Mouse (Mus musculus) CH12.LX (cell line): ENCODE measurements around the gene Nlgn1. TPM values are rescaled to one million over a fixed set of nuclear protein-coding genes. Genes with fewer than 3 reads are reported as not detected.

Experiments used
- DNase-seq: peaks from one replicate; pipeline ENCODE4 v3.0.0-alpha.2; 2013; ENCODE audit errors: extremely low read depth
- H3K27ac ChIP-seq: 2 replicates; pipeline ENCODE4 v1.5.1; 2012; ENCODE audit warnings: low read depth, mild to moderate bottlenecking, control low read depth, moderate library complexity; ENCODE audit not compliant: insufficient read depth
- H3K27me3 ChIP-seq: replicated peaks from 2 replicates; pipeline ENCODE3; 2012; ENCODE audit warnings: inconsistent platforms
- H3K36me3 ChIP-seq, 2 experiments: replicated peaks in 1 of 2; 2 replicates each; pipeline versions ENCODE3 to v1.6.1; 2012; ENCODE audit warnings: inconsistent platforms in 1 of 2, low read length in 1 of 2, mild to moderate bottlenecking in 1 of 2, mixed read lengths in 1 of 2, moderate library complexity in 1 of 2; ENCODE audit not compliant: control insufficient read depth in 1 of 2, insufficient read depth in 1 of 2
- H3K4me1 ChIP-seq, 2 experiments: 2 replicates each; pipeline ENCODE4 v1.6.1; 2012; ENCODE audit warnings: inconsistent platforms in 1 of 2, moderate library complexity in 1 of 2; ENCODE audit not compliant: insufficient read depth in 2 of 2, control insufficient read depth in 1 of 2
- H3K4me2 ChIP-seq: 2 replicates; pipeline ENCODE4 v1.6.1; 2012; ENCODE audit warnings: low read depth, mild to moderate bottlenecking, control low read depth; ENCODE audit not compliant: poor library complexity, insufficient read depth, severe bottlenecking
- H3K4me3 ChIP-seq, 3 experiments: fragments of 150-350 bp in 1 of 3; sonication (generic) in 1 of 3; replicated peaks in 1 of 3; 2 replicates each; pipeline versions ENCODE3 to v1.5.1; 2011 to 2012; ENCODE audit warnings: low read depth in 2 of 3, low read length in 2 of 3, mild to moderate bottlenecking in 2 of 3, moderate library complexity in 2 of 3, control low read depth in 1 of 3, improper control_type of control experiment in 1 of 3, inconsistent platforms in 1 of 3, mixed read lengths in 1 of 3; ENCODE audit not compliant: poor library complexity in 1 of 3
- H3K79me2 ChIP-seq: replicated peaks from 2 replicates; pipeline ENCODE4 v1.6.1; 2012; ENCODE audit warnings: mild to moderate bottlenecking, moderate library complexity; ENCODE audit not compliant: control insufficient read depth, poor library complexity, insufficient read depth, severe bottlenecking; ENCODE audit errors: extremely low read depth
- H3K9ac ChIP-seq: 2 replicates; pipeline ENCODE4 v1.6.1; 2012; ENCODE audit warnings: low read depth, mild to moderate bottlenecking, control low read depth, moderate library complexity; ENCODE audit not compliant: insufficient read depth
- H3K9me3 ChIP-seq: replicated peaks from 2 replicates; pipeline ENCODE3; 2012; ENCODE audit warnings: low read length, inconsistent platforms, mixed read lengths
- BHLHE40 ChIP-seq: IDR thresholded peaks from 2 replicates; pipeline ENCODE4 v1.6.1; 2011; ENCODE audit warnings: mild to moderate bottlenecking, low read depth, low read length, improper control_type of control experiment
- CHD1 ChIP-seq: IDR thresholded peaks from 2 replicates; pipeline ENCODE4 v1.6.1; 2012; ENCODE audit warnings: low read depth, low read length, improper control_type of control experiment, inconsistent platforms
- CHD2 ChIP-seq: IDR thresholded peaks from 2 replicates; pipeline ENCODE4 v1.6.1; 2011; ENCODE audit warnings: low read length, improper control_type of control experiment
- E2F4 ChIP-seq: IDR thresholded peaks from 2 replicates; pipeline ENCODE4 v1.6.1; 2011; ENCODE audit warnings: low read depth, low read length, improper control_type of control experiment; ENCODE audit not compliant: insufficient replicate concordance
- EP300 ChIP-seq: IDR thresholded peaks from 2 replicates; pipeline ENCODE4 v1.6.1; 2011; ENCODE audit warnings: low read length, improper control_type of control experiment
- JUN ChIP-seq: IDR thresholded peaks from 2 replicates; pipeline ENCODE4 v1.6.1; 2011; ENCODE audit warnings: low read depth, mild to moderate bottlenecking, low read length, improper control_type of control experiment, moderate library complexity; ENCODE audit not compliant: insufficient read depth
- KAT2A ChIP-seq: IDR thresholded peaks from 2 replicates; pipeline ENCODE4 v1.6.1; 2012; ENCODE audit warnings: low read length, improper control_type of control experiment, inconsistent platforms; ENCODE audit not compliant: insufficient replicate concordance
- MAFK ChIP-seq: IDR thresholded peaks from 2 replicates; pipeline ENCODE4 v1.6.1; 2011; ENCODE audit warnings: low read length, improper control_type of control experiment; ENCODE audit not compliant: insufficient replicate concordance
- MXI1 ChIP-seq: IDR thresholded peaks from 2 replicates; pipeline ENCODE4 v1.6.1; 2011; ENCODE audit warnings: mild to moderate bottlenecking, low read depth, low read length, improper control_type of control experiment
- NRF1 ChIP-seq: IDR thresholded peaks from 2 replicates; pipeline ENCODE4 v1.6.1; 2014; ENCODE audit warnings: low read depth, mild to moderate bottlenecking, inconsistent platforms, low read length, improper control_type of control experiment, moderate library complexity
- PAX5 ChIP-seq: IDR thresholded peaks from 2 replicates; pipeline ENCODE4 v1.6.1; 2012; ENCODE audit warnings: low read length, inconsistent platforms, mixed read lengths
- POLR2A ChIP-seq: IDR thresholded peaks from 2 replicates; pipeline ENCODE4 v1.6.1; 2011; ENCODE audit warnings: low read depth, mild to moderate bottlenecking, improper control_type of control experiment, low read length
- POLR2AphosphoS2 ChIP-seq: IDR thresholded peaks from 2 replicates; pipeline ENCODE4 v1.6.1; 2011; ENCODE audit warnings: low read depth, low read length, improper control_type of control experiment
- SIN3A ChIP-seq: IDR thresholded peaks from 2 replicates; pipeline ENCODE4 v1.6.1; 2012; ENCODE audit warnings: low read length, improper control_type of control experiment, inconsistent platforms
- SMC3 ChIP-seq: IDR thresholded peaks from 2 replicates; pipeline ENCODE4 v1.6.1; 2011; ENCODE audit warnings: low read depth, low read length, improper control_type of control experiment
- UBTF ChIP-seq: IDR thresholded peaks from 2 replicates; pipeline ENCODE4 v1.6.1; 2012; ENCODE audit warnings: low read depth, mild to moderate bottlenecking, inconsistent platforms, low read length, improper control_type of control experiment, moderate library complexity
- USF1 ChIP-seq: IDR thresholded peaks from 2 replicates; pipeline ENCODE4 v1.6.1; 2014; ENCODE audit warnings: low read depth, mild to moderate bottlenecking, inconsistent platforms, low read length, improper control_type of control experiment
- USF2 ChIP-seq: conservative IDR thresholded peaks from 2 replicates; pipeline ENCODE4 v1.6.1; 2011; ENCODE audit warnings: low read depth, low read length, improper control_type of control experiment
- ZKSCAN1 ChIP-seq: IDR thresholded peaks from 2 replicates; pipeline ENCODE4 v1.6.1; 2012; ENCODE audit warnings: low read depth, inconsistent platforms, low read length, improper control_type of control experiment, borderline replicate concordance
- dilution Hi-C: fragments of 300-500 bp; cut with MboI; formaldehyde crosslinking; loops from 2 replicates; pipeline ENCODE4 v1.14.3; 2020; ENCODE audit warnings: low sequenced_read_pairs; ENCODE audit not compliant: extremely low pct_unique_long_range_greater_than_20kb, extremely low pct_ligation_motif_present
- in situ Hi-C: fragments of 300-500 bp; cut with MboI; formaldehyde crosslinking; loops from 3 replicates; pipeline ENCODE4 v1.14.3; 2019; ENCODE audit warnings: low sequenced_read_pairs, low pct_ligation_motif_present, low pct_unique_long_range_greater_than_20kb, mixed read lengths
- polyA plus RNA-seq: library from polyadenylated mRNA; unstranded; fragments of >175 nt; gene quantifications from 2 replicates; pipeline ENCODE4 v1.2.1, GENCODE M21; 2012; ENCODE audit warnings: low read depth; ENCODE audit not compliant: insufficient read length
- total RNA-seq, 2 experiments: library from RNA; depleted of rRNA; stranded (reverse); fragments of 300-350 nt in 1 of 2; fragments of >200 nt in 1 of 2; gene quantifications; 2 replicates each; pipeline ENCODE4 v1.2.3; 2012 to 2014

The Nlgn1 gene
- total and polyA plus RNA-seq, 3 experiments = not detected

- dilution Hi-C loops = no loop called here
- H3K79me2 ChIP-seq = no peaks in the 10 kb centered on the region
Observed at GRCm38 (mm10) chr3:26337495-26337894, 5.2 kb upstream of the Nlgn1 start.

GRCm38 (mm10) chr3:26333239-26333811 is 1.1 kb upstream of the Nlgn1 start:
- in situ Hi-C loops = no loop called here
- no peak for DNase-seq
- H3K27me3 ChIP-seq = no peaks in the 10 kb centered on the region
- H3K4me2 ChIP-seq = no peak overlapping the region
- no peak for TF ChIP-seq SIN3A
- no peak for TF ChIP-seq BHLHE40
- TF ChIP-seq E2F4 = no peak
- no peak for TF ChIP-seq KAT2A
- TF ChIP-seq ZKSCAN1 = no peak
- TF ChIP-seq POLR2A = no peak
- no peak for TF ChIP-seq POLR2AphosphoS2
- TF ChIP-seq UBTF = no peak
- no peak for TF ChIP-seq PAX5
- TF ChIP-seq USF1 = no peak
- no peak for TF ChIP-seq NRF1
- no peak for TF ChIP-seq MXI1
- TF ChIP-seq USF2 = no peak
- TF ChIP-seq CHD2 = no peak
- TF ChIP-seq SMC3 = no peak
- no peak for TF ChIP-seq JUN
- TF ChIP-seq EP300 = no peak
- no peak for TF ChIP-seq CHD1
- no peak overlapping the region for H3K27ac ChIP-seq
- peaks cover 47% of the 10 kb centered on the region for H3K9me3 ChIP-seq
- no peaks in the 10 kb centered on the region for H3K79me2 ChIP-seq
- H3K4me1 ChIP-seq = no peaks in the 10 kb centered on the region
- dilution Hi-C loops = no loop called here
- no peak overlapping the region for H3K4me3 ChIP-seq
- no peaks in the 10 kb centered on the region for H3K36me3 ChIP-seq
- H3K9ac ChIP-seq = no peak overlapping the region

More at GRCm38 (mm10) chr3:26337495-26337894, 5.2 kb upstream of the Nlgn1 start:
- TF ChIP-seq MAFK (no peak), USF2 (no peak), POLR2A (no peak), CHD1 (no peak)
- in situ Hi-C loops = no loop called here
- Histone ChIP-seq H3K27ac (no peak overlapping the region), H3K4me2 (no peak overlapping the region), H3K27me3 (no peaks in the 10 kb centered on the region), H3K4me1 (no peaks in the 10 kb centered on the region), H3K4me3 (no peak overlapping the region), H3K36me3 (no peaks in the 10 kb centered on the region), H3K9me3 (peaks cover 39% of the 10 kb centered on the region), H3K9ac (no peak overlapping the region)
- no peak for DNase-seq
